Mouse (Mus musculus): Measurements from ENCODE around the gene Txnrd2.

DNA sequence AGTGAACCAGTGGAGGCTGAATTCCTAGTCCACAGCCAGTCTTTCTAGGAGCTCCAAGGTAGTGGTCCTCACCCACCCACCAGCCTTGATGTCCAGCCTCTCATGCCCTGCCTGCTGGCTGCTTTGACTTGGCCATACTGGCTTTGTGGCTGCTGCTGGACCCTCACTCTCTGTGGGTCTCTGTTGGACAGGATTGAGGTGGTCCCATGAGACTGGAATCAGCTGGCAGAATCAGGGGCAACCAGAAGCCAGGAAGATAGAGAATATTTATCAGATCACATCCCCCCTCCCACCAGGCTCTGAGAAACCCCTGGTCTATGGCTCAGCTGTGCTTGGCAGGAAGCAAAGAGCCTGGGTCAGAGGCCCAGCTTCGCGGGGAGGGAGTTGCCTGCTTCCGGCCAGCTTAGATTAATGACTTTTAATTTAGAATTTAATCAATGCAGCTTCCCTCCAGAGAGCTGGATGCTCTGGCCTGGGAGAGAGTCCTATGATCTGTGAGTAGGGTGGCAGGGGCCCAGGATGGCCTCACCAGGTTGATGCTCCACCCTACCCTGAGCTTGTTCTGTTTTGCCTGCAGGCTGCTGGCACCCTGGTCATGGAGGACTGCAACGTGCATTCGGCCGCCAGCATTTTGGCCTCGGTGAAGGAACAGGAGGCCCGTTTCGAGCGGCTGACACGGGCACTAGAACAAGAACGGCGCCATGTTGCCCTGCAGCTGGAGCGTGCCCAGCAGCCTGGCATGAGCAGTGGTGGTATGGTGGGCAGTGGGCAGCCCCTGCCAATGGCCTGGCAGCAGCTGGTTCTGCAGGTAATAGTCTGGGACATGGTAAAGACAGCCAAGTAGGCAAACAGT, 37.4 kb upstream of the Txnrd2 start:
- TF ChIP-seq ZNF384 (IDR thresholded peaks at IDR 0.05; ENCODE audit: low read depth, low read length) (no peak), CHD2 (IDR thresholded peaks at IDR 0.05; ENCODE audit: low read depth, low read length) (no peak), ZC3H11A (IDR thresholded peaks at IDR 0.05; ENCODE audit: borderline replicate concordance, low read depth, low read length) (no peak)

Data from ES-E14 (cell line).